Mouse (Mus musculus) lung, postnatal 4 days (tissue): Measurements from ENCODE around the gene Taf1a.

ENCODE experiments used
- DNase-seq, 2 experiments: peaks; one replicate each; pipeline ENCODE4 v3.0.0; 2021

Taf1a gene

GRCm38 (mm10) chr1:183414081-183414727, 25.4 kb downstream of the Taf1a start:
- no peak for DNase-seq

DNA sequence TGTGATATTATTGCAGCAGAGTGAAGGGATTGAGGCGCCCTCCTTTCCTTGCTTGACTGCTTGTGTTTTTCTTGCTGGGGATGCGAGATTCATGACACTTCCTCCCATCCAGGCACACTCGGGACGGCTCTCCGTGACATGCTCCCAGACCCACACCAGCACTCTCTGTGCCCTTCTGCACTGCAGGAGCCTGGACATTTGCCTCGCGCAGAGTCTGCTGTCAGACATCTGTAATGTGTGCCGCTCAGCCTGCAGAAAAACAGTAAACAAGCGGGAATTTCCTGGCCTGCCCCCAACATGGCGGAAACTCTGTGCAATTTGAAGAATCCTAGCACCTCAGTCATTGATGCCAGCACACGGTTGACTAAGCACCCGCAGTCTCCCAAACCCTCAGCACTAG, 29.1 kb downstream of the Taf1a start, which contains the start of gene Hhipl2:
Hhipl2 (plus strand) TSS at position 343 of the 400 bp plus-strand sequence.
- DNase-seq, result peak in 1 of 2 experiments; percentile 35

DNA sequence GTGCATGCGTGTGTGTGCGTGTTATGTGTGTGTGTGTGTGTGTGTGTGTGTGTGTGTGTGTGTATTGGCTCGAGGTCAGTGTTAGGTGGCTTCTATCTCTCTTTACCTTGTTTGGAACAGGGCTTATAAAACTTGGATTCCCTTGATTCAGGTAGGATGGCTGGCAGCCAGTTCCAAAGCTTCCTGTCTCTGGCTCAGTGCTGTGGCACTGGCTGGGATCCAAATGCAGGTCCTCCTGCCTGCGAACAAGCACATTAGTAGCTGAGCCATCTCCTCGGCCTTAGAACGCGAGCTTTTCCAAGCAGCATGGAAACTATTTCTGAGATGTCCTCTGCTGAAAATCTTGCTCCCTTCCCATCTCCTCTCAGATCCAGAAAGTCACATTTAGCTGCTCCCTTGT, 31.0 kb downstream of the Taf1a start:
- no peak for DNase-seq

GRCm38 (mm10) chr1:183420296-183420695, 31.5 kb downstream of the Taf1a start:
- DNase-seq, result no peak

- no peak for DNase-seq
These were observed 35.3 kb downstream of the Taf1a start for GRCm38 (mm10) chr1:183424100-183424499.

- DNase-seq, result no peak
These were observed 46.1 kb downstream of the Taf1a start for GRCm38 (mm10) chr1:183434918-183435317.

- DNase-seq, result peak; percentile 81 to 86
These were observed 50.3 kb downstream of the Taf1a start for GRCm38 (mm10) chr1:183439036-183439435.

DNA sequence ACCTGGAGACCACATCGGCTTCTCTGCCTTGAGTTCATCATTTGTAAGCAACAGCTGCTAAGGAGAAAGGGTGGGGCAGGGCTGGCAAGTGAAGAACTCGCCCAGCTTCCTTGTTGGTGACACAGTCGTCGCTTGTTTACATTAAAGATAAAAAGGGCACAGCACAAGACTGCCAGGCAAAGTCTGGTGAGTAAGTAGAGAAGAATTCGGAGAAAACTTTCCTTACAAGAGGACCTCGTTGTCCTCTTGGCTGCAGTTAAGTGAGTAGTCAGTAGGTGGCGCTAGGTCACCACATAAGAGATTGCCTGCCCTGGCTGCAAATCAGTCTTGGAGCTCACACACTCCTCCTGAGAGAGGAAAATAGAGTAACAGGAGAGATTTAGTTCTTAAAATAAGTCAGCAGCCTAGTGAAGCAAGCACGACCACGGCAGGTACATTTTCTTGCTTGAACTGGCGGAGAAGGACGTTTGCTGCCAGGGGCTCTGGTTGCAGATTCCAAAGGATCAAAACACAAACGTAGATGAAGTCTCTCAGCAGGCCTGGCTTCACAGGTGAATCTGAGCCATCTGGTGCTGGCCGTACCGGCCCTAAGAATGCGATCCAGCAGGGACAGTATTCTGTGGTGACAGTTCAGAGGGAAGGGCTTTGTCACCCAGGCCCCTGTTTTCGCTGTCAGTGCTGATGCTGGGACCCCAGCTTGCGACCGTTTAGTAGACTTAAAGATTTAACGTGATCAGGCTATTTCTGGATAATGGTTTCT, 53.4 kb downstream of the Taf1a start:
- DNase-seq, result peak; percentile 62 to 81

DNA sequence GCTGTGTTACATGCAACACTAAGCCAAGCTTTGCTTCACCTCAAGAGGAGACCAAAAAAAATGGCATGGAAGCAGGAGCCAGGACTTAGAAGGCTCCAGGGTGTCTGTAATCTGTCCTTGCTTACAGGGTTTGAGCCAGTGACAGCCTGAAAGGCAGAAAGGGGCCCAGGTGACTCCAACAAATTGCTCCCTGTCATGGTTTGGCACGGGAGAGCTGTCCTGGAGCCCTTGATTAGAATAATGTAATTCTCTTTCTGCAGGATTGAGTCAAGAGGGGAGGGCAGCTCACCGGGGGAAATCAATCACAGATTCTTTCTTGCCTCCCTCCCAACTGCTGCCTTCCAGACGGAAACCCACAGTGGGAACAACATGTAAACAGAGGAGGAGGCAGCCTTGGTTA, 64.3 kb downstream of the Taf1a start:
- no peak for DNase-seq
